Mouse (Mus musculus) adrenal gland, postnatal 36 days (tissue): ENCODE results near the gene Lsm11. TPM values are rescaled to one million over a fixed set of nuclear protein-coding genes. Genes with fewer than 3 reads are reported as not detected.
"Not testable (repeated sequence)": the region's sequence is repeated elsewhere in the genome, so short reads cannot be mapped to it uniquely, and the experiment has no call there.

Source experiments
- DNase-seq, 2 experiments: peaks; one replicate each; pipeline ENCODE4 v3.0.0; 2021; ENCODE audit warnings: mixed read lengths in 1 of 2
- total RNA-seq, 2 experiments: library from RNA; stranded (reverse); gene quantifications; 2 replicates each; pipeline ENCODE4 v1.2.3; 2021

Gene Lsm11
- total RNA-seq, 2 experiments from 2014 or later = 12.8 to 16.7 TPM

DNA sequence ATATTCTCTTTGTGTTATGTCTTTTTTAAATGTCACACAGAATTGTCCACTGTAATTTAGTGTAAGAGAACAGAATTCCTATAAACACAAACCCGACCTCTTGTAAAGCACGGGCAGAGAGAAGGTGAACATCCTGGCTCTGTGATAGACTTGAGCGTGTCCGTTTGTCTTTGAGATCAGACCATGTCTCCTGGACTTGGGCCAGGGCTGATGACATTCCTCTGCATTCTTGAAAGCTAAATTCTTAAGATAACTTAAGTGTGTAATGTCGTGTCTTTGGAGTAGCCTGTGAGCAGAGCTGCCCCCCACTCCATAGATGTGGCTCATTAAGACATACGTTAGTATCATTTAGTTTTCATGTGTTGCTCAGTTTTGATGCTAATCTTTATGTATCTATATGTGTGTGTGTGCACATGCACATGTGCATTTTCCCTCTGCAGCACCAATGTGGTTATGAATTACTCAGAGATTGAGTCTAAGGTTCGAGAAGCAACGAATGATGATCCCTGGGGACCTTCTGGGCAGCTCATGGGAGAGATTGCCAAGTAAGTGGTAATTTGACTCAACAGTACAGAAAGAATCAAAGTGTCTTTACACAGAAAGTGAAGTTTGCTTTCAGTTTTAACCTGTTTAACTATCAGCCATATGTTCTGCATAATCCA is 61.3 kb downstream of the Lsm11 start:
- peak in 1 of 2 experiments; percentile 23 for DNase-seq

DNA sequence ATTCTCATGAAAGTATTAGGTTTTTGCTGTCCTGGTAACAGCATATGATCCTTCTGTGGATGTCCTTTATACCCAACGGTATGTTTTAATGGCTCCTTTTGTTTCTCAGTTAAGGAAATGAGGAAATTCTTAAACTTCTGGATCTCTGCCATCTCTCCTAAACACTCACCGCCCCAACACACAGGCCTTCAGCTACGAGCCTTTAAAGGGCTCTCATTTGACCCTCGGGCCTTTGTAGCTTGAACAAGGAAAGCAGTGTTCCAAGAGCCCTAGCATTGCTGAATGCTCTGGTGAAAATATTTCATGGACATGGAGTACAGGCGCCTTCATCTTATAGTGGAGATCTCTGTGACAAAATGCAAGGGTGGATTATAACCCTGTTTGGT is 63.1 kb downstream of the Lsm11 start:
- DNase-seq = no peak

DNA sequence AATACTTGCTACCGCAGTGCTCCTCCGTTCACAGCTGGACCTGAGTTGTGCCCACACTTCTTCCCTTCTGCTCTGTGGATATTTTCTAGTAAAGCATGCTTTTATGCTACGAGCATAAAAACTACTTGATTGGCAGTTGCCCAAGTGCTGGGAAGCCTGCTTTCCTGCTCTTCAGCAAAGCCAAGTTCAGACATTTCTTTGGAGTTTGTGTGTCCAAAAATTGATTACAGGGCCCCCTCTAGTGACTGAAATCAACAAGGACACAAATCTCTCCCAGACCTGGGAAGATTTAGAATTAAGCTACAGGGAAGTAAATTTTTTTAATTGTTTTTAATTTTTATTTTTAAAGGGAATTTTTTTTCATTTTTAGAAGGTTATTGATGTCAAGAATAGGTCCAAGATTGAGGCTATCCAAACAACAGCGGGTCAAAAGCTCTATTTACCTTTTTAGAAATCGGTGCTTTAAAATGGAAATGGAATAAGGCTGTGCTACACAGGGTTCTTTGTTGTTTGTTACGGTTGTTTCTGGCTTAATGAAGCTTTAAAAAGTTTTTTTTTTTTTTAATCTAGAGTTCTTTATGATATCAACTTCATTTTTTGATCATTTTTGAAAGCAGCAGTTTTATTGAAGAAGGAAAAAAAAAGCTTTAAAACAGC is 63.6 kb downstream of the Lsm11 start:
- peak; percentile 34 to 40 for DNase-seq

DNA sequence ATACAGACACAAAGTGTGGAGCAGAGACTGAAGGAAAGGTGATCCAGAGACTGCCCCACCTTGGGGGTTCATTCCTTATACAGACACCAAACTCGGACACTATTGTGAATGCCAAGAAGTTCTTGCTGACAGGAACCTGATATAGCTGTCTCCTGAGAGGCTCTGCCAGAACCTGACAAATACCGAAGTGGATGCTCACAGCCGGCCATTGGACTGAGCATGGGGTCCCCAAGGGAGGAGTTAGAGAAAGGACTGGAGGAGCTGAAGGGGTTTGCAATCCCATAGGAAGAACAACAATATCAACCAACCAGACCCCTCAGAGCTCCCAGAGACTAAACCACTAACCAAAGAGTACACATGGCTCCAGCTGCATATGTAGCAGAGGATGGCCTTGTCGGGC is 65.4 kb downstream of the Lsm11 start:
- not testable (repeated sequence) for DNase-seq

Other genes starting within 250 kb of the Lsm11 start
- gene Clint1, start 92.9 kb downstream of the Lsm11 start, total RNA-seq = 10 to 100 TPM; 74.1 to 92.9 TPM
- 10 to 100 TPM; 14.6 to 18.2 TPM for gene Thg1l, start 10.6 kb upstream of the Lsm11 start, total RNA-seq
- gene Sox30, start 35.4 kb upstream of the Lsm11 start, total RNA-seq = under 1 TPM in 1 of 2 experiments, not detected in 1; 0.36 TPM
- 1 to 10 TPM; 1.4 to 1.7 TPM for gene Gm12166, start 107.4 kb upstream of the Lsm11 start, total RNA-seq
- gene Adam19, start 111.1 kb upstream of the Lsm11 start, total RNA-seq = 1 to 10 TPM; 5.7 to 5.8 TPM
- not detected for gene Nipal4, start 221.6 kb upstream of the Lsm11 start, total RNA-seq